Mouse (Mus musculus): ENCODE data around the gene Tmem123.

Tmem123 gene

DNA sequence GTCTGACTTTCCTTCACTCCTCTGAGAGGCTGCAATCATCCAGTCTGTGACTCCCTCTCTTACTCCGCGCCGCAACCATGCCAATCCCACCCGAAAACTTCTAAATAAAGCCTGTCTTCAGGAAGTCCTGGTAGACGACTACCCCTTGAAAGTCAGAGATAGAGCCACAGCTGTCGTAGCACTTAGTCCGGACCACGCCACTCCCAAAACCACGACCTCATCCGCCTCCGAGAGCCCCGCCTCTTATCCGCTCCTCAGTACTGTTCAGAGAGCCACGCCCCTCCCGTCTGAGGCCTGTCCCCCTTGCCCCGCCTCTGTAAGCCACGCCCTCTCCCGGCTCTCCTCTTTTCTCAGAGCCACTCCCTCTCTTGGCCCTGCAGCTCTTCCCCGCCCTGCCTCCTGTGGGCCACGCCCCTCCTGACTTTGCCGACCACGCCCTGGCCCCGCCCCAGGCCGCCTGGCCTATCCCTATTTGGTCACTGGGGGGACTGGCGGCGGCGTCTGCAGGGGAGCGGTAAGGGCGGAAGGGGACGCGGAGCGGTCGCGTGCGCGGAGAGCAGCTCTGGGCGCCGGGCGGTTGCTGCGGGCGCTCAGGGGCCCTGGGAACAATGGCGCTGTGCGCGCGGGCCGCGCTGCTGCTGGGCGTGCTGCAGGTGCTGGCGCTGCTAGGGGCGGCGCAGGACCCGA is at the start of gene Tmem123:
TSS of gene Tmem123 (plus strand) at position 428 of the 687 bp plus-strand sequence.
- ATAC-seq (ENCODE audit: low TSS enrichment), result peak; percentile 96

DNA sequence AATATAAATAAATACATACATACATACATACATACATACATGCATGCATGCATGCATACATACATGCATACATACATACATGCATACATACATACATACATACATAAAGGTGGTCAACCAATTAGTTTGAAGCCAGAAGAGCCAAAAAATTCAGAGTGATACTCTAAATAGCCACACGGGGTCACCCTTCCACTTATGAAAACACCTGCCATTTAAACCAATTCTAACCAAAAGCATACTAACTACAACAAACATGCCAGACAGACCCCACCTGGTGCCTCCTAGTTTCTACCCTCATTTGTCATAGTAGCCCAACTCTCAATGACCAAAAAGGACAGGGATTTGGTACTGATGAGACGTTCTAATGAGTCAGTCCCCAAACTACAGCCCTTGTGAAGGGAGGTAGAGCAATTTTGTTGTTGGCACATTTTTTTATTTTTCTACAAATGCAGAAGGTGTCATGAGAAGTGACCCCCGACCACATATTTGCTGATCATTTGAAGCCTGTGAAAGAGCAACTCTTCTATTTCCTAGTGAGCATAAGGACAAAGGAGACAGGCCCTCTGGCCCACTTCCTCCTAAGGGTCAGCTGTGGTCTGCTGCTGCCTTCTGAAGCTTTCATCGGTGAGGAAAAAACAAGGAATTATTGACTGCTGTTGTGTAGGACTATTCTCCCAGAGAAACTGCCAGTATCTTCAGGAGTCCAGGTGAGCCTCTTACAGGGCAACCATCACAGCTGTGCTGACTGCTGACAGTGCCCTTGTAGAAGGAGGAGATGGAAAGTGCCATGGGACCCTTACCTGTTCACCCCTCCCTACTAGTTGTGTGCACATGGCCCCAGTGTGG is 49.6 kb upstream of the Tmem123 start:
- ATAC-seq (ENCODE audit: low TSS enrichment), result peak; percentile 62; the same call in 1 of the 2 replicates

DNA sequence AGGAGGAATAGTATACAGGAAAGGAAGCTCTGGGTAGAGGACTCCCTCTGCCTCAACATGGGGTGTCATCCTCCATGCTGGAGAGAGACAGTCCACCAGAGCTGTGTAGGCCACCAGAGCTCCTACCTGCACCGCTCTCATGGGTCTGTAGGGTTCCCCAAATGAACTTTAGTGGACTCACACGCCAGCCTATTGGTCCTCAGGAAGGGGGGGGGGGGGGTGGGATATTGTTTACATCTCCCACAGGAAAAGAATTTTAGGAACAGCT is 49.0 kb upstream of the Tmem123 start:
- ATAC-seq (ENCODE audit: low TSS enrichment), result no peak

DNA sequence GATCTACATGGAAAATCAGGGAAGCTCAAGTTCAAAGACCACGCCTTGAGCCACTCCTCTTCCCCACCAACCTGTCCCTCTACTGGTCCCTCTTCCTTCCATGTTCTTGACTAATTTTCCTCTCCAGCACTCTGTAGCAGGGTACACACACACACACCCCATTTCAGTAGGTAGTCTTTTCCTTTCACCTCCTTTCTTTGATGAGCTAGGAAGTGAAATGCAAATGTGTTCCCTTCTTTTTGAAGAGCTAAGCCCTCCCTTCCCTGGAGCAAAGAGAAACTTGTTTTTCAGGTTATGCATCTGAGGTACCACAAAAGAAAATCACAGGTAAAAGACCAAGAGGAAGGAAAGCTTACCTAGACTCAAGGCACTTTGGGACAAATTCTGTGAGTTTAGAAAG is 42.3 kb upstream of the Tmem123 start:
- ATAC-seq (ENCODE audit: low TSS enrichment), result no peak

DNA sequence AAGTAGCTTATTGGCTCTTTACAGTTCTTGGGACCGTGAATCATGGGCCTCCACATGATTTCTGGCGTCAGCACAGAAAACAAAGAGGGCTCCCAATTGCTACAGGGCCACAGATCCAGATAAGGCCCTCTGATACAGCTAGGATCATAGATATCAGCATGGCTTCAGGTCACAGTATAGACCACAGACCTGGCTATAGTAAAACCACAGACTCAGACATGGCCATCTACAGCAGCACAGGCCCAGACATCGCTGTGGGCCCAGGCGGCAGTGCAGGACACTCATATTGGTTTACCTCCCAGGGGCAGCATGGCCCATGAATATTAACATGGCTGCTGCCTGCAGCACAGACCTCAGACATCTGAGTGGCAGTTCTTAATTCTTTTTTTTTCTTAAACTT is 34.8 kb upstream of the Tmem123 start:
- no peak for ATAC-seq (ENCODE audit: low TSS enrichment)

DNA sequence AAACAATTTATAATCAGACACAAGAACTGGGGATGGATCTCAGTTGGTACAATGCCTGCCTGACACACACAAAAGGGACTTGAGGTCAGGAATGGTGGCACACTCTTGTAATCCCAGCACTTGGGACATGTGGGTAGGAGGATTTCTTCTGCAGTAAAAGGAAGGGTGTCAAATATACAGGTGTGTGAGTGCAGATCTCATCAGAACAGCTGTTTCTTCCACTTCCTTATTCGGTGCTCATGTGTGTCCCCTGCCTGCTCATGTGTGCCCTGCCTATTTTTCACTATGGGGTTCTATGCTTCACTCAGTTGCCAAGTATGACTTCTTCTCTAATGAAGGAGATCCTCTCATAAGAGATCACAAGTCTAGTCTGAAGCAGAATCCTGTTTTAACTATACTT is 21.1 kb upstream of the Tmem123 start:
- ATAC-seq (ENCODE audit: low TSS enrichment), result no peak

DNA sequence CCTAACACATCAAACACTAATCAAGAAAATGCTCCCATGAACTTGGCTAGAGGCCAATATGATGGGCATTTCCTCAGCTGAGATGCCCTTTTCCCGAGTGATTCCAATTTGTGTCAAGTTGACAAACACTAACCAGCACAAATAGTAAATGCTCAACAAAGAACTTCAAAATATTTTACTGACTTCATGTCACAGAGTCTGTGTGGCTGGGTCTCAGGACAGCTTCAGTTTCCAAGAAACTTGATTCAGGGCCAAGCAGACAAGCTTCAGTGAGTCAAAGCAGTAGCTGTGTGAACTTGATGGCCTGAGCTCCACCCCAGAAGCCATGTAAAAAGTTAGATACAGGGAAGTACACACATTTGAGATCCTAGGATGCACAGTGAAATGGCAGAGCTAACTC is 19.7 kb upstream of the Tmem123 start:
- ATAC-seq (ENCODE audit: low TSS enrichment), result no peak

DNA sequence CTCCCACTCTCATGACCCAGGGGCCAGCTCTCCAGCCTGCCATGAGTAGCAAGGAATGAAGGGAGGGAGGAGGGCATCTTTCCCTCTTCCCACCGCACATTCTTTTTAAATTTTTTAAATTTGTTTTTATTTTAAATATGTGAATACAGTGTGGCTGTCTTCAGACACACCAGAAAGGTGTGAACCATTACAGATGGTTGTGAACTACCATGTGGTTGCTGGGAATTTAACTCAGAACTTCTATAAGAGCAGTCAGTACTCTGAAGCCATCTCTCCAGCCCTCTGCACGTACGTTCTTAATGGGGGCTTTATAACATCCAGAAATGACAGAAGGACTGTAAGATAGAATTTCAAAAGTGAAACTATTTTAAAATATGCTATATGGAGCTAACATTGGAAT is 15.0 kb upstream of the Tmem123 start:
- ATAC-seq (ENCODE audit: low TSS enrichment), result peak; percentile 65

DNA sequence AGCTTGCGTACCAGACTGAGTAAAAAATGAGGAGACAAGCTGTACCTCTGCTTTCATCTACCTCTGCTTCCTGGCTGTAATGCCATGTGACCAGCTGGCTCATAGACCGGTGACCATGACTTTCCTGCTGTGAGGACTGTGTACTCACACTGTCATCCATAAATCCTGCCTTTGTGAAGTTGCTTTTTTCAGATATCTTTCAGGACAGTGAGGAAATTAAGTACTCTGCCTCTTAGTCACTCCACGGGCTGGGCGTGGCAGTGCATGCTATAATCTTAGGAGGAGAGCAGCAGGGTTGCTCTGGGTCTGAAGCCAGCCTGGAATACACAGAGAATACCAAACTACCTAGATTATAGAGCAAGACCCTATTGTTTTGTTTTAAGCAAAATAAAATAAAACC is 14.3 kb upstream of the Tmem123 start:
- ATAC-seq (ENCODE audit: low TSS enrichment), result no peak

DNA sequence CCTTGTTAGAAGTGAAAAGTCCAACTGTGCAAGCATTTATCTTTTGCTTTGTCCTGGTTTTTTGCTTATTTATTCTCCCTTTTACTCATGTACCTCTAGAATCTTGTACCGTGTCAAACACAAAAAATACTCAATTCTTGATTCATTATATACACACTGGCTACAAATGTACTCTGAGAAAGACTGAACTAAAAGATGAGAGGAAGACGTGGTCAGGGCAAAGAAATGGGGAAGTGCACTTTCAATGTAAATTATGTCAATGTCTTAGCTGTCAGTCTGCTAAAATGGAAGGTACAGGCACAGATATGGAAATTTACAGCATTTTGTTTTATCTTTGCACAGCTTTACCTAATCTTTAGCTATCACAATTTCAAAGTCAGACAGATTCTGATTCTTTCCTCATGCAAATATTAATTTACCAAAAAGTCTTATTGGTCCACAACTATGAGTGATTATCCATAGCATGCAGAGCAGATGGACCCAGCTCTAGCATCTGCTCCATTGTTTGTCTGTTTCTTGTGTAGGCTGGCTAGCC is 7.9 kb upstream of the Tmem123 start:
- no peak for ATAC-seq (ENCODE audit: low TSS enrichment)

DNA sequence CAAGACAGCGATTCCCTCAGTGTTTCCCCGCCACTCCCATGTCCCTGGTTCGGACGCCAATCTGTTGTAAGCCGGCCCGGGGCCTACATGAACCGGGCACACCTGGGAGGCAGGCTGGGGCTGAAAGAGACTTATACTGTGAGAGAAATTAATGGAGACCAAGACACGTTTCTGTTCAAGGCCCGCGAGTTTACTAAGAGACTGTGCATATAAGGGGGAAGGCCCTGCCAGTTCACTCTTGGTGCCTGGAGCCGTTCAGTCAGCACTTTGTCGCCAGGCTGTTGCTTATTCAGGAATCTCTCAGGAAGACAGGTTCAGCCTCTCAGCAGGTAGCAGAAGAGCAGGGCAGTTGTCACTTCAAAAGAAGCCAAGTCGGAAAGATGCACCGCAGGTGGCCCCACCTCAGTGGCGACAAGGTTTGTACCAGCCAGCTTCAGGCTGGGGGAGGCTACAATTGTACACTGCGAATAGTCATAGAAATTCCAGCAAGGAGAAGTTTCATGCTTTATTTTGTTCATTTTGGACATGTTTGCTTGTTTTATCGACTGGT is 1.9 kb upstream of the Tmem123 start:
- ATAC-seq (ENCODE audit: low TSS enrichment), result no peak

DNA sequence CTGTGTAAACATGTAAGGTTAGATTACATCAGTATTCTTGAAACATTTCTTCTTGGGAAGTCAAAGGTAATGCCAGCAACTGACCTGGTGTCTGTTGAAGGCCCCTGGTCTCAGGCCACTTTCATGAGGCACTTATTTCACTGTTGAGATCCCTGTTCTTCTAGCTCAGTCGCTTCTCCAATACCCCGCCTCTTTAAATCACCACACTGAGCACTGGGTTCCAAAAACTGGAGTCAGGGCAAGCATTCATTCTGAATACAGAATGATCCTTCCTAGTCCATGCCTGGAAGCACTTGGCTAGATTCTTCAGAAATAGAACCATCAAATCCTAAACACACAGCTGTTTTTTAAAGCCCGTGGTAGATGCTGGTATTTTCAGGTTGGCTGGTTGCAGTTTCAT is 1.1 kb upstream of the Tmem123 start:
- no peak for ATAC-seq (ENCODE audit: low TSS enrichment)

DNA sequence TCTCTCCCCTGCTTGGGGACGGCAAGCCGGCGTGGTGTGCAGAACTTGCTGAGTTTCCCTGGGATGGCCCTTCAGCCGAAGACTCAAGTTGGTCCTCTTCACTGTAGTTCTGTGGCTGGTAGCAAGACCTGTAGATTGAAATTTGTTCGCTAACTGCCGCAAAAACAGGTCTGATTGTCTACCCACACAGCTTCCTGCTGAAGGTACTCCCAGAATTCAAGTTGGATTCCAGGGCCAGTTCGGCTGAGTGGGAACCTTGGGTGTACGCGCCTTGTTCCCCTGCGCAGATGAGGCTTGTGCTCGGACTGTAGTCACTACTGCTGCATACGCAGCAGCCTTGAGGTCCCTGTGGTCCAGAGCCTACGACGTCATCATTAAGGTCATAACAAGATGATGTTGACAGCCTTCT is 626 bp downstream of the Tmem123 start:
- ATAC-seq (ENCODE audit: low TSS enrichment), result peak; percentile 43

DNA sequence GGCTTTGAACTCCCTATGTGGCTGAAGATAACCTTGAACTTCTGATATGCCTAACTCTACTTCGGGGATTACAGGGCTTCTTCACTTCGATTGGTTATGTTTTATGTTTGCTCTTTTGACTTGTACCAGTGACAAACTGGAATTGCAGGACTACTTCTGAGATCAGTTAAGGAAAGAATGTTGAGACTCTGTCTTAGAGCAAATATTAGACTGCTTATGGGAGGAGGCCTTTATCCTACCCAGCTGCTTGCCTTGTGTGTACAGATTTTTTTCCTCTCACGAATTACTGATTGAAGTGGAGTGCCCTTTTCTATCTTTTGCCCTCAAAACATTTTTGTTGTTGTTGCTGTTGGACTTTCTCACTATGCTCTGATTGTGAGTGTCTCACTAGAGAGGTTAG is 1.4 kb downstream of the Tmem123 start:
- ATAC-seq (ENCODE audit: low TSS enrichment), result no peak

DNA sequence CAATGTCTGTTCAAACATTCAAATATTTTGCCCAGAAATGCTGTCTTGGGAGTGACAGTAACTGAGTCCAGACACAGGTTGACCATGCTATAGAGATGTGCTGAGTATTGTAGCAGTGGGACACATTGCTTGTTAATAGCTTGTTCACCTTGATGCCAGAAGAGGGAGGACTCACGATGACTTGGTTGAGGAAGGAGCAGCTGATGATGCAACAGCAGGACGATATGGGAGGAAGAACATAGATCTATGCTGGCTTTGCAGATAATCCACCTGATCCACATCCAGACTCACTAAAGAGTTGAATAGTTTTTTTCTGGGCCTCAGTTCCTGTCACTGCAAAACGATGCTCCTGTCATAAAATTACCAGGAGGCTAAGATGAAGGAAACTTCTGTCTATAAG is 2.7 kb downstream of the Tmem123 start:
- no peak for ATAC-seq (ENCODE audit: low TSS enrichment)

DNA sequence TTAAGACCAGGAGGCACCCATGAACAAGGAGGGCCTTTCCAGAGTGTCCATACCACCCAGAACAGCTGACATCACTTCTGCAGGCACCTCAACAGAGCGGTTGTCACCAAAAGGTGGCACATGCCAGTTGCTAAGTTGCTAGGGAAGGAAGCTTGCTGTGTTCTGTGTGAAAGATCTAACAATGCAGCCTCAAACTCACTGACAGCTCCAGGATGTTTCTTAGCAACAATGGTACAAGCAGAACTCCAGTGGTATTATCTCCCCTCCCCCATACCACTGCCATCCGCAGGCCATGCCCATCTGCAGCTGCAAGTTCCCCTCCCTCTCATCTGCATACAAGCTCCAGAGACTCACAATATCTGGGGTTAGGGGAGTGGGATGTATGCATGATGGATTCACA is 3.7 kb downstream of the Tmem123 start:
- ATAC-seq (ENCODE audit: low TSS enrichment), result no peak

DNA sequence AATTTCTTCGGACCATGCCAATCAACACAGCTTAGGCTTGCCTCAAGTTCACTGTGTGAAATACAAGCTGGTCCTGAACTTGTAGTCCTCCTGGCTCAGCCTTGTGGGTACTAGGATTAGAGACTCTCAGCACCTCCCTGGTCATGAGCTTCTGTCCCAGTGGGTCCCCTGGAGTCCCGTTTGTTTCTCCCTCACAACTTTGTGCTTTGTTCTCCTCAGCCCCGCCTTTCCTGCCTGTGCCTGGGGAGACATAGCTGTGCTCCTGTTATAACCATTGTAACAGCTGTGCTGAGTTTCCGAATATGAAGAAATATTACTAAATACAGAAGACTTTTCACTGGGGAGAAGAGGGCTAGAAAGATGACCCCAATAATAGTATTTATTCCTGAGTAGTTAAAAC is 5.2 kb downstream of the Tmem123 start:
- ATAC-seq (ENCODE audit: low TSS enrichment), result no peak

DNA sequence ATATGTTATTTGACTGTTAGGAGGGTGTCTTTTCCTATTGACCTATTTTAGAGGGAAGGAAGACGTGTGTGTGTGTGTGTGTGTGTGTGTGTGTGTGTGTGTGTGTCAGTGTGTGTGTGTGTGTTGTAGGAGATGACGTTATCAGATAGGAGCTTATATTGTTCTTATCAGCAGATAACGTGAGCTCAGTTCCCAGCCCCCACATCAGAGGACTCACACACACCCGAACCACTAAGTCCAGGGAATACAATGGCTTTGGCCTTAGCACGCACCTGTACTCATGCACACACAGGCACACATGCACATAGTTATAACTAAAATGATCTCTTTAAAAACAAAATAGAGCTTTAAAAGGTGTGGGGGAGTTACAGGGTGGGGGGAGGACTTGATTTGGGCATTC is 5.7 kb downstream of the Tmem123 start:
- ATAC-seq (ENCODE audit: low TSS enrichment), result no peak

DNA sequence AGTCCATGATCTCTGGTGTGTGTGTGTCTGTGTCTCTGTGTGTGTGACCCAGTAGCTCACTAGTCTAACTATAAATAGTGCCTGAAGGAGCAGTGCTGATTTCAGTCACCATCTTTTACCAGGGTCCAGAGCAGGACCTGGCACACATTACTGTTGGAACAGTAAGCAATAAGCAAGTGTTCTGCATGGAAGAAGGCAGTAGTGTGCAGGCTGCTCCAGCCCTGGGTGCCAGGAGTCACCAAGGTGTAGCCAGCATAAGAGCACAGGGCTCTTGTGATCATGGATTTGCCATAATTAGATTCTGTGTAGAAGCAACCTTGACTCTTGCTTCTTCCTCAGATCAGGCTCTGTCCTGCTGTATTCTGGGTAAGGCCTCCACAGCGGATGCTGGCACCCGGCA is 8.5 kb downstream of the Tmem123 start:
- no peak for ATAC-seq (ENCODE audit: low TSS enrichment)

DNA sequence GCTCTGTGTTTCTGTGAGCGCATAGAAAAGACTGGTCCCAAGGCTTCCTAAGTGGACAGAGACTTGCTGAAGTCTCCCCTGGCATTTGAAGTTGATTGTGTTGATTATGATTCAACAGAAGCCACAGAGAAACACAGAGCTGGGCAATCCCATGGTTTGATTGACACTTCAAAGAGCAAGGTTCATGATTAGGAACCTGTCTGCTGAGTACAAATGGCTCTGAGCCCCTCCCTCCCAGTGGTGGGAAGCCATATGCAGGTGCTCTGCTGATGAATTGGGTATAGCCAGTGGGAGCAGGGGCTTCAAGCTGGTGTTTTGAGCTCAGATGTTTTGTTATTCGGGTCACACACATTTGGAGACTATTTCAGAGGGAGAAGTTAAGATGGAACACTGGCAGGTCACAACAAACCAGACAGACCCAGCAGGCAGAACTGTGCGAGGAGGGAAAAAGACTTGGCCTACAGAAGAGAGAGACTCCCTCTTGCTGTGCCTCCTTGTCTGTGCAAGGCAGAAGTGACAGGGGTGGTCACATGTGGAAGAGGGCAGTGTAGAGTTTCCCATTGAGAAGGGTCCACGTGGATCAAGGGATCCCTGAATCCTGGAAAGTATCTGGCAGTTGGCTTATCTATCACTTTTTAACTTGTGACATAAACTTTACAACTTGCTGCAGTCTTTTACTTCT is 9.1 kb downstream of the Tmem123 start:
- no peak for ATAC-seq (ENCODE audit: low TSS enrichment)

DNA sequence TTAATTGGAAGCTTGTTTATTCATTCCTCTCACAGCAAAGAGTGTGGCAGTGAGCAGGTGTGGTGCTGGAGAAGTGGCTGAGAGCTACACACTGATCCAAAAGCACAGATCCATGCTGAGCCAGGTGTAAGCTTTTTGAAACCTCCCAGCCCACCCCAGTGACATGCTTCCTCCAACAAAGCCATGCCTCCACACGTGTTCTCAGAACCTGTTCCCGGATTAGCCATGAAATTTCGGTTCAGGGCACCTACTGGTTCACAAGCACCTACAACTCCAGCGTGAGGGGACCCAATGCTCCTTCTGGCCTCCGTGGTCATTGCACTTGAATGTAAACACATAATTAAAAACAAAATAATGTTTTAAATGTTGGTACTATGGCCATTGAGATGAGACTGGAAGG is 9.8 kb downstream of the Tmem123 start:
- ATAC-seq (ENCODE audit: low TSS enrichment), result no peak

DNA sequence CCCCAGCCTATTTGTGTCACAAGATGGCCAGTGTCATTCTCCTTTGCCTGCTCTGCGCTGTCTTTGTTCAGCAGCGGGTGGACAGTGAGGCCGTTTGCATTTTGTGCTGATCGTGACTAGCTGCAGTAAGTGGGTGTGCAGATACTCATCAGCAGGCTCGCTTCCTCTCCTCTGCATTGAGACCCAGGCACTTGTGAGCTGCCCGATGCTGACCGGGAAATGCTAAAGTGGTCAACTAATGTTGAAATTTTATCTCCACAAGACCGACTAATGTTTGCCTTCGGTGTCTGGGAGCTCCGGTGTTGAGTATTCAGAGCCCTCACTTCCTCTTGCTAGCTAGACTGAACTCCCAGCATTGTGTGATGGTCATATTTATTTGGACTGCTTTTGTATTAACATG is 10.7 kb downstream of the Tmem123 start:
- no peak for ATAC-seq (ENCODE audit: low TSS enrichment)

DNA sequence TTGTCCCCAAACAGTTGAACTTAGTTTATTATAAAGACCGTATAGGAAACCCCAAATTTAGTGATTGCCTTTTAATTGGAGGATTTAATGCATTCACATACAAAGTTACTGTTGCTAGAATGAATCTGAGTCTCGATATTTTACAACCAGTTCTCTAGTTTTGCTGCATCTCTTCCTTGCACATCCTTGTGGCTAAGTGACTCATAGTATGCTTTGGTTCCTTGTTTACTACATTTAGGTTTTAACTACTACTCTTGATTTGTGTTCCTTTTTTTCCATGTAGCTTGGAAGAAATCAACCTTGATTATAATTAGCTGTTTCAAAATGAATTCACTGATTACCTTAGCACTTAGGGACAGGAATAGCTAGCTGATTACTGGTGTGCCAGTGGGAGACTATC is 11.2 kb downstream of the Tmem123 start:
- ATAC-seq (ENCODE audit: low TSS enrichment), result no peak

Data from frontal cortex, adult (tissue).